Mouse (Mus musculus): ENCODE data around the gene Tfb2m. TPM values are rescaled to one million over a fixed set of nuclear protein-coding genes. Genes with fewer than 3 reads are reported as not detected.

Gene Tfb2m
- total RNA-seq, 2 experiments from 2014 or later, result 37.0 to 40.0 TPM

GRCm38 (mm10) chr1:179510546-179511340 is 35.3 kb downstream of the Tfb2m start:
- ATAC-seq (replicated peaks; ENCODE audit: poor library complexity, severe bottlenecking), result no peak

GRCm38 (mm10) chr1:179506530-179507315 is 39.3 kb downstream of the Tfb2m start:
- ATAC-seq (replicated peaks; ENCODE audit: poor library complexity, severe bottlenecking), result peak; percentile 74

- peak; percentile 55; the same call in 1 of the 2 replicates for ATAC-seq (replicated peaks; ENCODE audit: poor library complexity, severe bottlenecking)
Measured at GRCm38 (mm10) chr1:179502565-179502964, 43.5 kb downstream of the Tfb2m start.

GRCm38 (mm10) chr1:179499257-179499656 is 46.8 kb downstream of the Tfb2m start:
- ATAC-seq (replicated peaks; ENCODE audit: poor library complexity, severe bottlenecking), result no peak

- no peak for ATAC-seq (replicated peaks; ENCODE audit: poor library complexity, severe bottlenecking)
Measured at GRCm38 (mm10) chr1:179492908-179493307, 53.2 kb downstream of the Tfb2m start.

- no peak for ATAC-seq (replicated peaks; ENCODE audit: poor library complexity, severe bottlenecking)
Measured at GRCm38 (mm10) chr1:179488520-179488919, 57.5 kb downstream of the Tfb2m start.

GRCm38 (mm10) chr1:179487990-179488389 is 58.1 kb downstream of the Tfb2m start:
- peak; percentile 48; the same call in 1 of the 2 replicates for ATAC-seq (replicated peaks; ENCODE audit: poor library complexity, severe bottlenecking)

- no peak for ATAC-seq (replicated peaks; ENCODE audit: poor library complexity, severe bottlenecking)
Measured at GRCm38 (mm10) chr1:179487238-179487637, 58.8 kb downstream of the Tfb2m start.

- no peak for ATAC-seq (replicated peaks; ENCODE audit: poor library complexity, severe bottlenecking)
Measured at GRCm38 (mm10) chr1:179485784-179486540, 60.1 kb downstream of the Tfb2m start.

- ATAC-seq (replicated peaks; ENCODE audit: poor library complexity, severe bottlenecking), result no peak
Measured at GRCm38 (mm10) chr1:179480862-179481261, 65.2 kb downstream of the Tfb2m start.

Other genes starting within 250 kb of the Tfb2m start
- 34.9 and 35.7 TPM in 2 replicates for gene Smyd3, start 28.2 kb downstream of the Tfb2m start, total RNA-seq (2014; fragmentation: Nextera tagmentation)
- 29.7 and 30.2 TPM in 2 replicates for gene Smyd3, start 28.2 kb downstream of the Tfb2m start, total RNA-seq (2017)
- gene Cnst, start 103 bp upstream of the Tfb2m start, total RNA-seq (2014; fragmentation: Nextera tagmentation), result 15.8 and 17.5 TPM in 2 replicates
- 18.4 and 19.1 TPM in 2 replicates for gene Cnst, start 103 bp upstream of the Tfb2m start, total RNA-seq (2017)
- gene Sccpdh, start 121.9 kb upstream of the Tfb2m start, total RNA-seq (2014; fragmentation: Nextera tagmentation), result 14.8 and 20.4 TPM in 2 replicates
- gene Sccpdh, start 121.9 kb upstream of the Tfb2m start, total RNA-seq (2017), result 49.9 and 60.4 TPM in 2 replicates
- not detected in 2 replicates for gene Kif28, start 199.0 kb upstream of the Tfb2m start, total RNA-seq (2014; fragmentation: Nextera tagmentation)
- not detected in 2 replicates for gene Kif28, start 199.0 kb upstream of the Tfb2m start, total RNA-seq (2017)

Data from granulocyte monocyte progenitor cell, adult 5-6 weeks (primary cell).